ENCODE assay signal across 17 mouse cellular contexts in genomic region chr5:74956335-74956734, GRCm38 (mm10).
A peak's percentile ranks its signal among the peaks of the same experiment; 100 is the strongest.
DNase-seq lines count a peak whose midpoint lies in the region; ATAC-seq and TF ChIP-seq lines count a peak whose summit lies in the region.
"Had no signal": no experiment of that assay in that cellular context is flagged by ENCODE, and none has a peak within 500 bp of the region (broad histone marks: within the 10 kb centered on the region; RNA-seq: fewer than 3 reads in every experiment).

No protein-coding gene starts in this region.

- H3K9me3 ChIP-seq in heart, embryonic 11.5 days (replicated peaks; ENCODE audit: control insufficient read depth, low read length), result no peaks in the 10 kb centered on the region
- no peaks in the 10 kb centered on the region for H3K9me3 ChIP-seq in hindbrain, postnatal 0 days (ENCODE audit: low read length)
- H3K9me3 ChIP-seq in hindbrain, embryonic 10.5 days, result no peaks in the 10 kb centered on the region
- no peaks in the 10 kb centered on the region for H3K9me3 ChIP-seq in midbrain, embryonic 14.5 days (ENCODE audit: control insufficient read depth, low read length)
- no peaks in the 10 kb centered on the region for H3K9me3 ChIP-seq in midbrain, embryonic 10.5 days (replicated peaks)
- H3K9me3 ChIP-seq: midbrain, embryonic 12.5 days; neural tube, embryonic 12.5 days had no signal

- H3K4me1 ChIP-seq in heart, embryonic 11.5 days (ENCODE audit: control insufficient read depth, insufficient read depth, low read length), result peaks cover 17% of the 10 kb centered on the region
- H3K4me1 ChIP-seq in hindbrain, postnatal 0 days (ENCODE audit: insufficient read depth, low read length), result no peaks in the 10 kb centered on the region
- peaks cover 20% of the 10 kb centered on the region for H3K4me1 ChIP-seq in hindbrain, embryonic 10.5 days (replicated peaks)
- no peaks in the 10 kb centered on the region for H3K4me1 ChIP-seq in midbrain, embryonic 14.5 days (ENCODE audit: control insufficient read depth, insufficient read depth, low read length)
- peaks cover 16% of the 10 kb centered on the region for H3K4me1 ChIP-seq in midbrain, embryonic 10.5 days
- H3K4me1 ChIP-seq: neural tube, embryonic 12.5 days had no signal

- no peak for ATAC-seq in heart, embryonic 11.5 days (replicated peaks; ENCODE audit: insufficient number of reproducible peaks, low FRiP score, low TSS enrichment)
- 0 out of 2 replicates have a peak, but pooled peaks have one; percentile 24 for ATAC-seq in hindbrain, postnatal 0 days
- no peak for ATAC-seq in midbrain, embryonic 14.5 days (ENCODE audit: low FRiP score, low TSS enrichment)
- ATAC-seq: forebrain, embryonic 16.5 days had no signal

- WGBS in heart, embryonic 11.5 days (ENCODE audit: insufficient replicate concordance), result 13% methylated on average over 9 of the region's 9 CpGs
- WGBS in hindbrain, postnatal 0 days, result 29% methylated on average over 9 of the region's 9 CpGs
- 43% methylated on average over 9 of the region's 9 CpGs for WGBS in hindbrain, embryonic 10.5 days
- WGBS in midbrain, embryonic 14.5 days, result 29% methylated on average over 9 of the region's 9 CpGs
- 52% methylated on average over 9 of the region's 9 CpGs for WGBS in midbrain, embryonic 10.5 days

- intact Hi-C loops in left cerebral cortex, postnatal 4 days (cut with DNase I), result no loop called here

- H3K4me2 ChIP-seq in heart, embryonic 11.5 days, result peak overlapping the region; percentile 48
- H3K4me2 ChIP-seq in hindbrain, postnatal 0 days (ENCODE audit: low read depth, low read length), result no peak overlapping the region
- no peak overlapping the region for H3K4me2 ChIP-seq in midbrain, embryonic 14.5 days (ENCODE audit: low read length)
- H3K4me2 ChIP-seq: midbrain, embryonic 12.5 days; neural tube, embryonic 12.5 days had no signal

- 0 out of 2 replicates have a peak overlapping the region, but pooled peaks have one; percentile 16 for H3K9ac ChIP-seq in heart, embryonic 11.5 days (ENCODE audit: low read depth, low read length)
- no peak overlapping the region for H3K9ac ChIP-seq in hindbrain, postnatal 0 days (replicated peaks; ENCODE audit: low read length)
- H3K9ac ChIP-seq in midbrain, embryonic 14.5 days (replicated peaks; ENCODE audit: low read length), result no peak overlapping the region
- H3K9ac ChIP-seq: midbrain, embryonic 12.5 days; neural tube, embryonic 12.5 days had no signal

- no peak for DNase-seq in heart, postnatal 4 days
- DNase-seq in hindbrain, postnatal 0 days (ENCODE audit: low spot score), result no peak
- DNase-seq in hindbrain, embryonic 10.5 days (ENCODE audit: low spot score), result no peak
- peak; percentile 47 for DNase-seq in midbrain, embryonic 14.5 days
- DNase-seq in midbrain, embryonic 10.5 days (ENCODE audit: low spot score), result no peak
- no peak for DNase-seq in frontal cortex, postnatal 36 days (ENCODE audit: low spot score in 2 of 2)
- no peak for DNase-seq in left cerebral cortex, postnatal 4 days
- DNase-seq: cerebellum, adult 8-10 months; gastrocnemius, postnatal 10 days; kidney, postnatal 14 days; layer of hippocampus, postnatal 36 days; lung, postnatal 14 days; thymus, postnatal 25 days had no signal

- peaks cover 9% of the 10 kb centered on the region; the same call in 1 of the 2 replicates for H3K27me3 ChIP-seq in heart, embryonic 11.5 days (ENCODE audit: control insufficient read depth, insufficient read depth, low read length)
- no peaks in the 10 kb centered on the region for H3K27me3 ChIP-seq in hindbrain, postnatal 0 days (ENCODE audit: insufficient read depth, low read length)
- H3K27me3 ChIP-seq in hindbrain, embryonic 10.5 days (ENCODE audit: insufficient read depth, poor library complexity, severe bottlenecking), result peaks cover 85% of the 10 kb centered on the region
- peaks cover 51% of the 10 kb centered on the region for H3K27me3 ChIP-seq in midbrain, embryonic 14.5 days (ENCODE audit: control insufficient read depth, insufficient read depth, low read length)
- peaks cover 83% of the 10 kb centered on the region for H3K27me3 ChIP-seq in midbrain, embryonic 10.5 days (ENCODE audit: low read depth, poor library complexity, severe bottlenecking)

- H3K36me3 ChIP-seq in heart, embryonic 11.5 days (ENCODE audit: control insufficient read depth, insufficient read depth, low read length), result no peaks in the 10 kb centered on the region
- H3K36me3 ChIP-seq in hindbrain, postnatal 0 days (ENCODE audit: insufficient read depth, low read length), result no peaks in the 10 kb centered on the region
- H3K36me3 ChIP-seq in hindbrain, embryonic 10.5 days, result no peaks in the 10 kb centered on the region
- H3K36me3 ChIP-seq in midbrain, embryonic 14.5 days (ENCODE audit: control insufficient read depth, insufficient read depth, low read length), result no peaks in the 10 kb centered on the region
- no peaks in the 10 kb centered on the region for H3K36me3 ChIP-seq in midbrain, embryonic 10.5 days
- H3K36me3 ChIP-seq: midbrain, embryonic 12.5 days; neural tube, embryonic 12.5 days had no signal

- H3K27ac ChIP-seq in heart, embryonic 11.5 days (ENCODE audit: low read depth, low read length), result no peak overlapping the region
- H3K27ac ChIP-seq in hindbrain, postnatal 0 days, result no peak overlapping the region
- no peak overlapping the region for H3K27ac ChIP-seq in hindbrain, embryonic 10.5 days
- H3K27ac ChIP-seq in midbrain, embryonic 14.5 days (replicated peaks; ENCODE audit: low read depth, low read length), result no peak overlapping the region
- no peak overlapping the region for H3K27ac ChIP-seq in midbrain, embryonic 10.5 days (replicated peaks)
- H3K27ac ChIP-seq: midbrain, embryonic 12.5 days; neural tube, embryonic 12.5 days had no signal

- no peak for TF ChIP-seq CTCF in hindbrain, postnatal 0 days (IDR thresholded peaks at IDR 0.05; ENCODE audit: low read depth)

- no peak overlapping the region for H3K4me3 ChIP-seq in heart, embryonic 11.5 days (ENCODE audit: low read depth, low read length)
- no peak overlapping the region for H3K4me3 ChIP-seq in hindbrain, postnatal 0 days (ENCODE audit: low read length)
- H3K4me3 ChIP-seq in hindbrain, embryonic 10.5 days, result no peak overlapping the region
- H3K4me3 ChIP-seq in midbrain, embryonic 14.5 days (replicated peaks; ENCODE audit: low read depth, low read length), result no peak overlapping the region
- no peak overlapping the region for H3K4me3 ChIP-seq in midbrain, embryonic 10.5 days
- H3K4me3 ChIP-seq: midbrain, embryonic 12.5 days; neural tube, embryonic 12.5 days had no signal
